Mouse (Mus musculus): ENCODE data around the gene AI481877.

- TF ChIP-seq CTCF (IDR thresholded peaks at IDR 0.05) (peak; percentile 67), EP300 (IDR thresholded peaks at IDR 0.05) (no peak)
Measured at GRCm38 (mm10) chr4:59000614-59001013, 138.2 kb downstream of the AI481877 start.

Measured in lung, postnatal 0 days (tissue).